Mouse (Mus musculus): ENCODE results near the gene Gpa33. TPM values are rescaled to one million over a fixed set of nuclear protein-coding genes. Genes with fewer than 3 reads are reported as not detected.

Gene Gpa33
- polyA plus RNA-seq (2012; rRNA removed) (0.01 and 0.12 TPM in 2 replicates), polyA plus RNA-seq (2014; fragmentation: Nextera tagmentation; extraction: Ambion mirVana) (not detected in 2 replicates)

GRCm38 (mm10) chr1:166130224-166130860 is at the start of gene Gpa33:
Gene Gpa33 (plus strand): TSS chr1:166130238.
- Histone ChIP-seq H3K4me1 (replicated peaks; ENCODE audit: control insufficient read depth in 2 of 2, insufficient read depth in 2 of 2, low read length in 1 of 2) (peaks cover 0 to 11% of the 10 kb centered on the region in 2 experiments; a peak in 2 of 4 replicates), H3K9ac (replicated peaks) (no peak within 1 kb of the TSS), H3K9me3 (ENCODE audit: control insufficient read depth, low read length) (no peaks in the 10 kb centered on the region), H3K4me2 (ENCODE audit: low read depth) (no peak within 1 kb of the TSS), H3K4me3 (ENCODE audit: insufficient read depth in 1 of 2, low read depth in 2 of 2, low read length in 2 of 2) (no peak within 1 kb of the TSS), H3K36me3 (replicated peaks; ENCODE audit: control insufficient read depth, insufficient read depth, low read depth) (no peaks in the 10 kb centered on the region), H3K27me3 (ENCODE audit: control insufficient read depth, insufficient read depth, low read length) (no peaks in the 10 kb centered on the region), H3K27ac (no peak within 1 kb of the TSS)
- ATAC-seq (ENCODE audit: insufficient read depth) (no peak; the same call in 1 of the 2 replicates), DNase-seq (ENCODE audit: low read depth in 3 of 3, low spot score in 3 of 3) (no peak)
- 63% methylated on average over 5 of the region's 5 CpGs for WGBS (ENCODE audit: insufficient replicate concordance)
- TF ChIP-seq CTCF (IDR thresholded peaks at IDR 0.05; ENCODE audit: low read depth) (no peak), EP300 (IDR thresholded peaks at IDR 0.05; ENCODE audit: low read depth) (no peak)

- Histone ChIP-seq H3K4me2 (ENCODE audit: low read depth) (no peak overlapping the region), H3K36me3 (replicated peaks; ENCODE audit: control insufficient read depth, insufficient read depth, low read depth) (no peaks in the 10 kb centered on the region), H3K27me3 (ENCODE audit: control insufficient read depth, insufficient read depth, low read length) (no peaks in the 10 kb centered on the region), H3K27ac (no peak overlapping the region), H3K4me1 (replicated peaks; ENCODE audit: control insufficient read depth in 2 of 2, insufficient read depth in 2 of 2, low read length in 1 of 2) (no peaks in the 10 kb centered on the region), H3K4me3 (ENCODE audit: insufficient read depth in 1 of 2, low read depth in 2 of 2, low read length in 2 of 2) (no peak overlapping the region), H3K9ac (replicated peaks) (no peak overlapping the region), H3K9me3 (ENCODE audit: control insufficient read depth, low read length) (no peaks in the 10 kb centered on the region)
- DNase-seq (ENCODE audit: low read depth in 3 of 3, low spot score in 3 of 3) (no peak), ATAC-seq (ENCODE audit: insufficient read depth) (no peak)
- no peak for TF ChIP-seq CTCF (IDR thresholded peaks at IDR 0.05; ENCODE audit: low read depth)
- no peak for TF ChIP-seq EP300 (IDR thresholded peaks at IDR 0.05; ENCODE audit: low read depth)
- WGBS (ENCODE audit: insufficient replicate concordance) = 78% methylated on average over 19 of the region's 19 CpGs
Measured at GRCm38 (mm10) chr1:166088446-166089170, 41.4 kb upstream of the Gpa33 start.

- no peak overlapping the region for H3K4me3 ChIP-seq (ENCODE audit: insufficient read depth in 1 of 2, low read depth in 2 of 2, low read length in 2 of 2)
- ATAC-seq (ENCODE audit: insufficient read depth) (no peak), DNase-seq (ENCODE audit: low read depth in 3 of 3, low spot score in 3 of 3) (no peak)
- WGBS (ENCODE audit: insufficient replicate concordance) = 40% methylated on average over 3 of the region's 3 CpGs
- no peak overlapping the region for H3K9ac ChIP-seq (replicated peaks)
- H3K27ac ChIP-seq = no peak overlapping the region
- H3K9me3 ChIP-seq (ENCODE audit: control insufficient read depth, low read length) = no peaks in the 10 kb centered on the region
- no peak for TF ChIP-seq EP300 (IDR thresholded peaks at IDR 0.05; ENCODE audit: low read depth)
- H3K4me2 ChIP-seq (ENCODE audit: low read depth) = no peak overlapping the region
- H3K36me3 ChIP-seq (replicated peaks; ENCODE audit: control insufficient read depth, insufficient read depth, low read depth) = no peaks in the 10 kb centered on the region
- no peaks in the 10 kb centered on the region for H3K27me3 ChIP-seq (ENCODE audit: control insufficient read depth, insufficient read depth, low read length)
- H3K4me1 ChIP-seq (replicated peaks; ENCODE audit: control insufficient read depth in 2 of 2, insufficient read depth in 2 of 2, low read length in 1 of 2) = no peaks in the 10 kb centered on the region
Measured at GRCm38 (mm10) chr1:166089337-166089736, 40.7 kb upstream of the Gpa33 start.

- Histone ChIP-seq H3K4me2 (ENCODE audit: low read depth) (no peak overlapping the region), H3K27ac (no peak overlapping the region), H3K9ac (replicated peaks) (no peak overlapping the region), H3K4me1 (replicated peaks; ENCODE audit: control insufficient read depth in 2 of 2, insufficient read depth in 2 of 2, low read length in 1 of 2) (no peaks in the 10 kb centered on the region), H3K9me3 (ENCODE audit: control insufficient read depth, low read length) (no peaks in the 10 kb centered on the region), H3K36me3 (replicated peaks; ENCODE audit: control insufficient read depth, insufficient read depth, low read depth) (no peaks in the 10 kb centered on the region), H3K27me3 (ENCODE audit: control insufficient read depth, insufficient read depth, low read length) (no peaks in the 10 kb centered on the region), H3K4me3 (ENCODE audit: insufficient read depth in 1 of 2, low read depth in 2 of 2, low read length in 2 of 2) (no peak overlapping the region)
- ATAC-seq (ENCODE audit: insufficient read depth) (no peak), DNase-seq (ENCODE audit: low read depth in 3 of 3, low spot score in 3 of 3) (no peak)
- TF ChIP-seq EP300 (IDR thresholded peaks at IDR 0.05; ENCODE audit: low read depth) = no peak
- no peak for TF ChIP-seq CTCF (IDR thresholded peaks at IDR 0.05; ENCODE audit: low read depth)
- 42% methylated on average over 4 of the region's 4 CpGs for WGBS (ENCODE audit: insufficient replicate concordance)
Measured at GRCm38 (mm10) chr1:166089739-166090138, 40.3 kb upstream of the Gpa33 start.

- no peak for DNase-seq (ENCODE audit: low read depth in 3 of 3, low spot score in 3 of 3)
- Histone ChIP-seq H3K9me3 (ENCODE audit: control insufficient read depth, low read length) (no peaks in the 10 kb centered on the region), H3K4me1 (replicated peaks; ENCODE audit: control insufficient read depth in 2 of 2, insufficient read depth in 2 of 2, low read length in 1 of 2) (no peaks in the 10 kb centered on the region), H3K4me2 (ENCODE audit: low read depth) (no peak overlapping the region), H3K4me3 (ENCODE audit: insufficient read depth in 1 of 2, low read depth in 2 of 2, low read length in 2 of 2) (no peak overlapping the region), H3K27ac (no peak overlapping the region), H3K9ac (replicated peaks) (no peak overlapping the region), H3K36me3 (replicated peaks; ENCODE audit: control insufficient read depth, insufficient read depth, low read depth) (no peaks in the 10 kb centered on the region), H3K27me3 (ENCODE audit: control insufficient read depth, insufficient read depth, low read length) (no peaks in the 10 kb centered on the region)
- 69% methylated on average over 2 of the region's 2 CpGs for WGBS (ENCODE audit: insufficient replicate concordance)
- no peak for ATAC-seq (ENCODE audit: insufficient read depth)
- no peak for TF ChIP-seq CTCF (IDR thresholded peaks at IDR 0.05; ENCODE audit: low read depth)
- no peak for TF ChIP-seq EP300 (IDR thresholded peaks at IDR 0.05; ENCODE audit: low read depth)
Measured at GRCm38 (mm10) chr1:166090306-166090705, 39.7 kb upstream of the Gpa33 start.

All from liver, embryonic 14.5 days (tissue).